Mouse (Mus musculus) CD4-positive helper T cell, adult 2 months (primary cell): ENCODE data around the gene Cnn2.
A peak's percentile ranks its signal among the peaks of the same experiment; 100 is the strongest.

Source experiments
- DNase-seq: peaks from one replicate; pipeline ENCODE4 v3.0.0-alpha.2; 2012; ENCODE audit warnings: low read depth, missing footprints, low spot score

Cnn2 gene

GRCm38 (mm10) chr10:79989272-79989786 is 945 bp downstream of the Cnn2 start:
- DNase-seq = no peak

- no peak for DNase-seq
These were observed 1.5 kb downstream of the Cnn2 start for GRCm38 (mm10) chr10:79989870-79990269.

GRCm38 (mm10) chr10:79991099-79991498 is 2.7 kb downstream of the Cnn2 start:
- DNase-seq = peak; percentile 31

GRCm38 (mm10) chr10:79991548-79991947 is 3.2 kb downstream of the Cnn2 start:
- peak; percentile 36 for DNase-seq

GRCm38 (mm10) chr10:79994397-79995115 is 6.2 kb downstream of the Cnn2 start:
- DNase-seq = peak; percentile 73

- DNase-seq = peak; percentile 61
These were observed 7.3 kb downstream of the Cnn2 start for GRCm38 (mm10) chr10:79995636-79996035.

GRCm38 (mm10) chr10:79996272-79997033 is 8.1 kb downstream of the Cnn2 start, which contains the start of gene Abca7:
Abca7 (plus strand) TSS chr10:79996494.
- DNase-seq = peak; percentile 95

- DNase-seq = peak; percentile 64
These were observed 8.8 kb downstream of the Cnn2 start for GRCm38 (mm10) chr10:79997034-79997760.

GRCm38 (mm10) chr10:79997819-79998218 is 9.4 kb downstream of the Cnn2 start:
- DNase-seq = no peak

GRCm38 (mm10) chr10:80001945-80002344 is 13.6 kb downstream of the Cnn2 start:
- DNase-seq = no peak

- DNase-seq = no peak
These were observed 14.4 kb downstream of the Cnn2 start for GRCm38 (mm10) chr10:80002829-80003228.

- DNase-seq = no peak
These were observed 15.2 kb downstream of the Cnn2 start for GRCm38 (mm10) chr10:80003374-80004232.

GRCm38 (mm10) chr10:80004233-80004705 is 15.9 kb downstream of the Cnn2 start:
- DNase-seq = no peak

GRCm38 (mm10) chr10:80011740-80012139 is 23.4 kb downstream of the Cnn2 start:
- no peak for DNase-seq

- DNase-seq = no peak
These were observed 25.2 kb downstream of the Cnn2 start for GRCm38 (mm10) chr10:80013609-80014008.

GRCm38 (mm10) chr10:80014484-80015290 is 26.3 kb downstream of the Cnn2 start:
- no peak for DNase-seq

GRCm38 (mm10) chr10:80015583-80015982 is 27.2 kb downstream of the Cnn2 start:
- no peak for DNase-seq

- peak; percentile 93 for DNase-seq
These were observed 28.1 kb downstream of the Cnn2 start, which contains the start of gene Arhgap45 for GRCm38 (mm10) chr10:80016511-80016910. Arhgap45 (plus strand) TSS chr10:80016653.

- DNase-seq = peak; percentile 77
These were observed 28.5 kb downstream of the Cnn2 start for GRCm38 (mm10) chr10:80016931-80017330.

- DNase-seq = peak; percentile 94
These were observed 29.0 kb downstream of the Cnn2 start for GRCm38 (mm10) chr10:80017361-80017760.
